Mouse (Mus musculus) limb, embryonic 14.5 days (tissue): ENCODE measurements around the gene Retreg1. TPM values are rescaled to one million over a fixed set of nuclear protein-coding genes. Genes with fewer than 3 reads are reported as not detected.

Experiments
- ATAC-seq: fragments of 200-750 bp; cut with Nextera tagmentation; 2 replicates; pipeline ENCODE4 v1.8.0; 2017; ENCODE audit warnings: low read depth, moderate number of reproducible peaks, moderate TSS enrichment; ENCODE audit not compliant: low FRiP score
- DNase-seq: peaks from one replicate; pipeline ENCODE4 v3.0.0-alpha.2; 2015; ENCODE audit warnings: low spot score
- H3K27ac ChIP-seq: fragments of 300-500 bp; sonication (generic); replicated peaks from 2 replicates; pipeline ENCODE4 v1.5.1; 2014; ENCODE audit warnings: low read depth, mild to moderate bottlenecking, low read length, moderate library complexity, mixed read lengths
- H3K27me3 ChIP-seq: fragments of 300-500 bp; sonication (generic); 2 replicates; pipeline ENCODE4 v1.6.1; 2014; ENCODE audit warnings: low read length, mixed read lengths; ENCODE audit not compliant: control insufficient read depth, insufficient read depth
- H3K36me3 ChIP-seq: fragments of 300-500 bp; sonication (generic); 2 replicates; pipeline ENCODE4 v1.6.1; 2014; ENCODE audit warnings: mild to moderate bottlenecking, low read length, moderate library complexity, mixed read lengths; ENCODE audit not compliant: control insufficient read depth, insufficient read depth
- H3K4me1 ChIP-seq: fragments of 300-500 bp; sonication (generic); 2 replicates; pipeline ENCODE4 v1.6.1; 2014; ENCODE audit warnings: antibody characterized with exemption, low read length, mixed read lengths; ENCODE audit not compliant: control insufficient read depth, insufficient read depth
- H3K4me2 ChIP-seq: fragments of 300-500 bp; sonication (generic); replicated peaks from 2 replicates; pipeline ENCODE4 v1.6.1; 2014; ENCODE audit warnings: low read depth, mild to moderate bottlenecking, low read length, moderate library complexity; ENCODE audit not compliant: severe bottlenecking
- H3K4me3 ChIP-seq: fragments of 300-500 bp; sonication (generic); replicated peaks from 2 replicates; pipeline ENCODE4 v1.5.1; 2014; ENCODE audit warnings: low read length
- H3K9ac ChIP-seq: fragments of 300-500 bp; sonication (generic); 2 replicates; pipeline ENCODE4 v1.6.1; 2014; ENCODE audit warnings: mild to moderate bottlenecking, low read depth, low read length, moderate library complexity; ENCODE audit not compliant: severe bottlenecking
- H3K9me3 ChIP-seq: fragments of 300-500 bp; sonication (generic); 2 replicates; pipeline ENCODE4 v1.6.1; 2016; ENCODE audit warnings: low read length; ENCODE audit not compliant: control insufficient read depth
- POLR2A ChIP-seq: fragments of 200-500 bp; IDR thresholded peaks from 2 replicates; pipeline ENCODE4 v1.8.0; 2012; ENCODE audit warnings: inconsistent platforms, mild to moderate bottlenecking, moderate library complexity, borderline replicate concordance; ENCODE audit not compliant: insufficient read depth, insufficient read length; ENCODE audit errors: extremely low read depth
- WGBS: fragments of 180-500 bp; shearing (Covaris S2); extraction: QIAGEN DNeasy Blood & Tissue Kit; methylation state at CpG from one replicate; pipeline ENCODE4 v1.1.7; 2014; 5-methylcytosine and 5-hydroxymethylcytosine counted together
- polyA plus RNA-seq, 2 experiments: library from polyadenylated mRNA; depleted of rRNA in 1 of 2; stranded (reverse) in 1 of 2; unstranded in 1 of 2; fragments of >200 nt; fragmentation: Nextera tagmentation in 1 of 2; extraction: Ambion mirVana in 1 of 2; gene quantifications; 2 replicates each; pipeline versions ENCODE4 v1.2.1 to v1.2.3; 2012 to 2014

Retreg1 gene
- polyA plus RNA-seq, 2 experiments = 2.5 to 4.4 TPM

DNA sequence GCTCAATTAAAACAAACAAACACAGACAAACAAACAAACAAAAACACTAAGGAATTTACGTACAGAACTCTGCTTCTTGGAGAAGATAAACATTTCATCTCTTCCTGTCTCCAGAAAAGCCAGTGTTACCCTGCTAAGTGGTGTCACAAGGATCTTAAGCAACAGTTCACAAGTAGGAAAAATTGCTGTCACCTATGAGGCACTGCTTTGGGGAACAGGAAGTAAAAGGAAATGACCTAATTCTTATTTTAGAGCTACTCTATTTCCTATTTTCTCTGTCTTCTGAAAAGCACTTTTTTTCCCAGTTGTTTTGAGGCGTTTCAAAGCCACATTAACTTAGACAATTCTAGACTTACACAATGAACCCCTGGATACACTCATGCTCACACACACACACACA is 12.6 kb upstream of the Retreg1 start:
- no peak for TF ChIP-seq POLR2A

DNA sequence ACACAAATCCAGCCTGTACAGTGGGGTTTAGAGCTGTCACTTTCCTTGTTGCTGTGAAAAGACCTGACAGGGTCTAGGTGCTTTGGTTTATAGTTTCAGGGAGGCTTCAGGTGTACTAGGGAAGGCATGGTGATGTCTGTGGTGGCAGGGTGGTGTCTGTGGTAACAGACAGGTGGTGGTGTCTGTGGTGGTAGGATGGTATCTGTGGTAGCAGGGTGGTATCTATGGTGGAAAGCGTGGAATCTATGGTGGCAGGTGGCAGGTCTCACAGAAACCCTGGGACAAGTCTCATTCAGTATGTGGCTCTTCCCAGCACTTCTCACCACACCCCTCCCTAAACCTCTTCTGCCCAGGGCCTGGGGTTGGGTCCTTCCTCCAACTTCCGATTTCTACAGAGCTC is 8.7 kb upstream of the Retreg1 start:
- Histone ChIP-seq H3K27me3 (no peaks in the 10 kb centered on the region), H3K9ac (no peak overlapping the region), H3K4me3 (no peak overlapping the region), H3K27ac (no peak overlapping the region), H3K9me3 (no peaks in the 10 kb centered on the region; the same call in 1 of the 2 replicates), H3K4me2 (no peak overlapping the region), H3K36me3 (no peaks in the 10 kb centered on the region), H3K4me1 (no peaks in the 10 kb centered on the region)
- no peak for TF ChIP-seq POLR2A
- no peak for ATAC-seq
- 96% methylated on average over 2 of the region's 2 CpGs for WGBS
- no peak for DNase-seq

More for the DNA sequence above, 12.6 kb upstream of the Retreg1 start:
- H3K27me3 ChIP-seq = no peaks in the 10 kb centered on the region
- no peak overlapping the region for H3K4me2 ChIP-seq
- 65% methylated on average over 2 of the region's 2 CpGs for WGBS
- H3K9ac ChIP-seq = no peak overlapping the region
- DNase-seq = no peak
- ATAC-seq = no peak
- no peak overlapping the region for H3K4me3 ChIP-seq
- H3K4me1 ChIP-seq = no peaks in the 10 kb centered on the region
- H3K27ac ChIP-seq = no peak overlapping the region
- H3K36me3 ChIP-seq = no peaks in the 10 kb centered on the region
- H3K9me3 ChIP-seq = no peaks in the 10 kb centered on the region

DNA sequence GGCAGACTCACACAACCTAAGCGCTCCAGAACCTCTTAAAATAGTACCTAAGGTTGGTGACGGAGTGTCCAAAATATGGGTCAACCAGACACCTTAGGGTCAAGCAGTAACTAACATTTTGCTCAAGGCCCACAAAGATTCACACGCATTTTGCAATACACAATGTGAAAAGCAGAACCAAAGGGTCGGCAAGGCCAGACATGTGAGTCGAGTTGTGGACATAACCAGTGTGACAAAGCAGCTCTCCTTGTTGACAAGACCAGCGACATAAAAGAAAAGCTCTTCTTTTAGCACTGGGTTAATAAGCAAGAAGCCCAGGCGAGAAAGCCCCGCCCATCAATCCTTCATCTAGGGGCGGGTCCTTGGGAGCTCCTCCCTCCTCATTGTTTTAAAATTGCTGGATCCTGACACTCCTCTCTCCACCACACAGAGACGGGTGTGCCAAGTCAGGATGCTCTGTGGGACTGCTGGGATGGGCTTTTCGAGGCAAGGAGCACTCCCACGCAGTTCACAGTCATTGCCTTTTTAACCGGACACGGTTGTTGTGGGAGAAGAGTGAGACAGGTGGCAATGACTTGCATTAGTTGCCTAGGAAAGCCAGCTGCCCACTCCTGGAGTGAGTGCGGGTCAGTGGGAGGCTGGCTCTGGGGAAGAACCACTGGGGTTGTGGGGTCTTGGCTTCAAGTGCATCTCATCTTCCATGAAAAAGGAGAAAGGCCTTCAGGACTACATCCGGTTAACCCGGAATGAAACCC is 7.9 kb upstream of the Retreg1 start:
- Histone ChIP-seq H3K4me3 (no peak overlapping the region), H3K36me3 (no peaks in the 10 kb centered on the region), H3K9me3 (no peaks in the 10 kb centered on the region; the same call in 1 of the 2 replicates), H3K4me2 (no peak overlapping the region), H3K9ac (no peak overlapping the region), H3K4me1 (no peaks in the 10 kb centered on the region), H3K27ac (no peak overlapping the region), H3K27me3 (no peaks in the 10 kb centered on the region)
- 90% methylated on average over 17 of the region's 17 CpGs for WGBS
- TF ChIP-seq POLR2A = no peak
- no peak for ATAC-seq
- no peak for DNase-seq

DNA sequence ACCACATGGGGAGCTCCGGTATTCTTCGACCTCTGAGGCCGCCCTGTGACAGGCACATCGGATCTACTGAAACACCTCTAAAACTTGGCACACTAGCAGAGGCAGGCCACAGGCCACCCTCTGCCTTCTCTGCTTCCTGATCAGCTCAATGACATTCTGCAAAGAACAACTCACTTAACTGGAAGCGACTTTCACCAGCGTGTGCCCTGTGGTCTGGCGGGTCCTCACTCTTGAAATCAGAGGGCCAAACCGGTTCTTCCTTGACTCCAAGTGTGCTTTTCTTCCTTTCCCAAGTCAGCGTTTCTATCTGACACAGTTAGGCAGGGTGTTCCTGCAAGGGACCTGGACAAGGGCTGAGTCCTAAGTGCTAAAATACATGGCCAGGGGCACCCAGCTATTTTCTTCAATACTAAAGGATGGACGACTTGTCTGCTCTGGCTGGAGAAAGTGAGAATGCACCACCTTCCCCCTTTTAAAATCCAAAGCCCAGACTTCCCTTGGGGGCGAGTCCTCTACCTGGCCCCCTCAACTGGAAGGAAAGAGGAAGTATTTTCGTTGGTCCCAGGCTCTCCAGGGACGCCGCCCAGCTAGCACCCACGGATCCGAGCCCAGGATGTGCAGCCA is 406 bp upstream of the Retreg1 start:
- no peaks in the 10 kb centered on the region for H3K36me3 ChIP-seq

DNA sequence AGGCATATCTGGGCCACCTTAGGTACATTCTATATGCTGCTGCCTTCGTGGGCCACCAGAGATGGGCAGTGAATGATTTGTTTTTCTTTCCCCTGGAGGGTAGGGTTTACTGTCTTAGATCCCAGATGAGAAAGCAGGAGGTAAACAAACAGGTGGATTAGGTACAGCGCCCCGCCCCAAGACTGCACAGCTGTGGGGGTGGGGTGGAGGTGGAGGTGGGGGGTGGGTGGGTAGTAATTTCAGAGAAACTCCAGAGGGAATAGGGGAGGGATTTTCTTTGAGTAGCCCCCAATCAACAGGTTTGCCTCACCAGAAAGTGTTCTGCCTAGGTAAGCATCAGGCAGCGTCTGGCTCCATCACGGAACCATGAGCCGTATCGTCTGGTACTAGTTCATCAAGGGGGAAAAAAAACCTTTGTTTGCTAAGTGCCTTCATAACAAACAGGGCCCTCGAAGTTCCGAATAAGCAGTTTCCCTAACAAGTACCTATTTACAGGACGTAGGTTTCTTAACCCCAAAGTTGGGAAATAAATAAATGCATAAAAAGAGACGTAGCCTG is 1.1 kb downstream of the Retreg1 start:
- H3K27me3 ChIP-seq = peaks cover 11% of the 10 kb centered on the region
- WGBS = 10% methylated on average over 11 of the region's 11 CpGs
- no peak for TF ChIP-seq POLR2A
- no peaks in the 10 kb centered on the region for H3K36me3 ChIP-seq
- no peaks in the 10 kb centered on the region for H3K4me1 ChIP-seq
- no peaks in the 10 kb centered on the region for H3K9me3 ChIP-seq
- ATAC-seq = no peak
- H3K27ac ChIP-seq = no peak overlapping the region
- DNase-seq = no peak
- H3K9ac ChIP-seq = no peak overlapping the region
- peak overlapping the region; percentile 66 for H3K4me3 ChIP-seq
- H3K4me2 ChIP-seq = peak overlapping the region; percentile 89

More for the DNA sequence above, 406 bp upstream of the Retreg1 start:
- Histone ChIP-seq H3K9ac (peak overlapping the region; percentile 67), H3K4me1 (no peaks in the 10 kb centered on the region), H3K4me2 (peak overlapping the region; percentile 89), H3K9me3 (no peaks in the 10 kb centered on the region), H3K27ac (no peak overlapping the region), H3K27me3 (peaks cover 11% of the 10 kb centered on the region), H3K4me3 (peak overlapping the region; percentile 66)
- TF ChIP-seq POLR2A = no peak
- WGBS = 15% methylated on average over 16 of the region's 16 CpGs
- ATAC-seq = no peak
- no peak for DNase-seq
